Mouse (Mus musculus): ENCODE data around the gene Tiparp. TPM values are rescaled to one million over a fixed set of nuclear protein-coding genes. Genes with fewer than 3 reads are reported as not detected.

Gene Tiparp
- polyA plus RNA-seq, 1 experiment from 2014 or later = 30.6 TPM

DNA sequence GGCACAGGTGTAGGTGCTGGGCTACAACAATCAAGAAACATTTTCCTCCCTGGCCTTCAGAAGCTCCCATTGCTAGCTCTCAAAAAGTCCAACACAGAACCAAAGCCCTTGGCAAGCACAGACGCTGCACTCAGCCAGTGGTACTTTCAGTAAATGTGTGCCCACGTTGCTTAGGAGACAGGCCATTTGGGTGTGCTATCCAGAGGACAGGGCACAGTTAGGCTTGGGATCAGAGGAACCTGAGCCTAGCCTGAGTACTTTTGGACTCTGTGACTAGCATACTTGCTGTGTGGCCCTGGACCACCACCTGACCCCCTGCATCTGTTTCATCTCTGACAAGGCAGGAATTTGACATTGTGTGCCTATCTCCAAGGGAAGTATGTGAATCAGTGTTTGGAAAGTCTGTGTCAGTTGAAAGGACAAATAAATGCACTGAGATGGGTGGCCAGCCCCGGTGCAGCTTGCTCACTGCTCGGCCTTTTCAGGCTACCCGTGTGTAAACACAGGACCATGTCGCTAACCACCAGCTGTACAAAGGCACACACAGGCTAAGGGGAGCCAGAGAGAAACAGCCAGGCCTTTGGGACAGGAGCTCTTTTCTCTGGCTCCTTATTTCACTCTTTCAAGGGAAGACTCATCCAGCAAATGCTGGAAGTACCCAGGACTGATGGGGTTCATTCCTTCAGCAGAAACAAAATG is 35.9 kb downstream of the Tiparp start:
- H3K9me3 ChIP-seq = no peaks in the 10 kb centered on the region
- 0 out of 2 replicates have a peak overlapping the region, but pooled peaks have one; percentile 36 for H3K27ac ChIP-seq
- WGBS = 49% methylated on average over 6 of the region's 6 CpGs
- H3K36me3 ChIP-seq (replicated peaks) = no peaks in the 10 kb centered on the region
- H3K27me3 ChIP-seq = no peaks in the 10 kb centered on the region
- no peak overlapping the region for H3K4me2 ChIP-seq
- H3K4me1 ChIP-seq = no peaks in the 10 kb centered on the region; the same call in none of the 2 replicates
- H3K9ac ChIP-seq = no peak overlapping the region
- ATAC-seq (ENCODE audit: low FRiP score) = no peak
- no peak overlapping the region for H3K4me3 ChIP-seq (replicated peaks)

DNA sequence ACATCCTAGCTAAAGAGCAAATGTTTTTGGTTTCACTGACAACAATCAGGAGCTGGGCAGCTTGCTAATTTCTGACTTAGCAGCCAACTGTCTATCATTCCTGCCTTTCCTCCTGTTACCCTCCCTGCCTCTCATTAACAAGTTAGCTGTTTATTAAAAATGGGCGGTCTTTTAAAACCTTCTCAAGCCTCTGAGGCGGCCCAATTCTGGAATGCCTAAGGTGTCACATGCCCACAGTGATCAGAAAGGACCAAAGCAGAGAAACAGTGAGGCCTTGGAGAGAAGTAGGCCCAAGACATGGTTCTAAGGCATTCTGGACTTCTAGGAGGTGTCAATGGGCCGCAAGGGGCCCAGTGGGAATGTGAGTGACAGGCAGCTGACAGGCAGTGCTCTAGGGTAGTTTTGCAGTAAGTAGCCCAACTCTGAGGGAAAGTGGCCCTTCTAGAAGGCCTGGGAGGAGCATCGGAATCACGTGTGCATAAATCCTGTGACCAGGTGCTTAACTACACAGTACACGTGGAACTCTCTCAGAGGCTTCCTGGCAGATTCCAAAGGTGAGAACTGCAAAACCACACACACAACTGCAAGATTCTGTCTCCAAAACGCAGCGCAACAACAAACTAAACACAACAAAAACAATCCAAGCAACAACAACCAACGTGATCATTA is 37.6 kb downstream of the Tiparp start:
- WGBS = 50% methylated on average over 9 of the region's 9 CpGs
- Histone ChIP-seq H3K4me2 (no peak overlapping the region), H3K9me3 (no peaks in the 10 kb centered on the region), H3K36me3 (replicated peaks) (no peaks in the 10 kb centered on the region), H3K27me3 (no peaks in the 10 kb centered on the region), H3K9ac (no peak overlapping the region), H3K4me1 (no peaks in the 10 kb centered on the region; the same call in none of the 2 replicates), H3K4me3 (replicated peaks) (no peak overlapping the region), H3K27ac (no peak overlapping the region)
- ATAC-seq (ENCODE audit: low FRiP score) = no peak

DNA sequence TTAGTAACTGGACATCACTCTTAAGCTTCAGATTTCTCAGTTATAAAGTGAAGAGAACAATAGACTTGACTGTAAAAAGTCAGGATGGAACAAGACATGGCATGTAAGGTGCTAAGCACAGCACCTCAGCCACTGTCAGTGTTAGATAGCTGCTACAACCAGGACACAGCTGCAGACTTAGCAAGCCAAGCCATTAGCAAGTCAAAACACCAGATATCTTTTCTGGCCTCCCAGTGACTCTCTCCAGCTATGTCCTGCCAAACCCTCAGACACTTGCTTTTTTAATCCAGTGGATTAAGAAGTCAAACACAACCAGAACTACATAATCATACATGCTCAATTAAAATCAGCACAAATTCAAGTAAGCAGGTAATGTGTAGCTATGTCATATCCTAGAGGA is 41.7 kb downstream of the Tiparp start:
- no peaks in the 10 kb centered on the region for H3K9me3 ChIP-seq
- H3K4me3 ChIP-seq (replicated peaks) = no peak overlapping the region
- no peak for ATAC-seq (ENCODE audit: low FRiP score)
- no peaks in the 10 kb centered on the region; the same call in 1 of the 2 replicates for H3K4me1 ChIP-seq
- 0 out of 2 replicates have a peak, but pooled peaks cover 3% of the 10 kb centered on the region for H3K27me3 ChIP-seq
- no peaks in the 10 kb centered on the region for H3K36me3 ChIP-seq (replicated peaks)
- H3K4me2 ChIP-seq = no peak overlapping the region
- H3K27ac ChIP-seq = no peak overlapping the region
- no peak overlapping the region for H3K9ac ChIP-seq

DNA sequence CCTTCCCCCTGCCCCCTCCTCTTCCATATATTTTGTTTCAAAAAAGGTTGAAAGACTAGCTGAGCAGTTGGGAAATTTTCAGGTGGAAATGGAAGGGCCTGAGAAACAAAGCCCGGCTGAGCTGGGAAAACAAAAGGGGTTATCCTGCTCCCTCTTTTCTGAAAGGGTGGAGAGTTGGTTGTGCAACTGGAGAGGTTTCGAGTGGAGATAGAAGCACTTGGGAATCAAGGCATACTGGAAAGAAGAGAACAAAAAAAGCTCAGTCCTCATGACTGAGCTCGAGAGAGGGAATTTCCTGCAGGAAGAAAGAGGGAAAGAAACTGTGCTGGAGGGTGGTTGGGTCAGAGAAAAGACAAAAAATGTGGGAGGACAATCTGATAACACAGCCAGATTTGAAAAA is 45.3 kb downstream of the Tiparp start:
- no peak for ATAC-seq (ENCODE audit: low FRiP score)
- no peak overlapping the region for H3K9ac ChIP-seq
- WGBS = 29% methylated on average over 3 of the region's 3 CpGs

DNA sequence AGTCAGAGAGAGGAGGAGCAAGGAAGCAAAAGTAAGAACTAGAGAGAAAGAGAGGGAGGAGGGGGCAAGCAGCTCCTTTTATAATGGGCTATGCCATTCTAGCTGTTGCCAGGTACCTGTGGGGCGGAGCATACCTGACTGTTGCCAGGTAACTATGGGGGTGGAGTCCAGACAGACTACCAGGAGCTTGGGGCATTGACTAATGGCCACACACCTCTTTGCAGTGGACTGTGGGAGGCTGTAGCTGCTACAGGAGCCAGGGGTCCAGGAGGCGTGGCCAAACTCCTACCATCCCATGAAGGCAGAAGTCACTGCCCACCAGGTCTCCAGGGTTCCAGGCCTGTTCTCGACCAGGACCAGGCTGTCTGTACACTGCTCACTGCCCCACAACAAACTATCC is 49.4 kb downstream of the Tiparp start:
- H3K4me1 ChIP-seq = no peaks in the 10 kb centered on the region
- H3K9me3 ChIP-seq = no peaks in the 10 kb centered on the region
- no peak for ATAC-seq (ENCODE audit: low FRiP score)
- H3K4me3 ChIP-seq (replicated peaks) = no peak overlapping the region
- WGBS = 89% methylated on average over 3 of the region's 3 CpGs
- H3K27ac ChIP-seq = no peak overlapping the region
- no peaks in the 10 kb centered on the region for H3K27me3 ChIP-seq
- H3K4me2 ChIP-seq = no peak overlapping the region
- no peak overlapping the region for H3K9ac ChIP-seq
- no peaks in the 10 kb centered on the region for H3K36me3 ChIP-seq (replicated peaks)

More for the DNA sequence above, 45.3 kb downstream of the Tiparp start:
- no peaks in the 10 kb centered on the region for H3K36me3 ChIP-seq (replicated peaks)
- H3K27me3 ChIP-seq = 0 out of 2 replicates have a peak, but pooled peaks cover 3% of the 10 kb centered on the region
- no peaks in the 10 kb centered on the region for H3K4me1 ChIP-seq
- H3K4me3 ChIP-seq (replicated peaks) = no peak overlapping the region
- H3K9me3 ChIP-seq = no peaks in the 10 kb centered on the region
- H3K4me2 ChIP-seq = no peak overlapping the region
- no peak overlapping the region for H3K27ac ChIP-seq

DNA sequence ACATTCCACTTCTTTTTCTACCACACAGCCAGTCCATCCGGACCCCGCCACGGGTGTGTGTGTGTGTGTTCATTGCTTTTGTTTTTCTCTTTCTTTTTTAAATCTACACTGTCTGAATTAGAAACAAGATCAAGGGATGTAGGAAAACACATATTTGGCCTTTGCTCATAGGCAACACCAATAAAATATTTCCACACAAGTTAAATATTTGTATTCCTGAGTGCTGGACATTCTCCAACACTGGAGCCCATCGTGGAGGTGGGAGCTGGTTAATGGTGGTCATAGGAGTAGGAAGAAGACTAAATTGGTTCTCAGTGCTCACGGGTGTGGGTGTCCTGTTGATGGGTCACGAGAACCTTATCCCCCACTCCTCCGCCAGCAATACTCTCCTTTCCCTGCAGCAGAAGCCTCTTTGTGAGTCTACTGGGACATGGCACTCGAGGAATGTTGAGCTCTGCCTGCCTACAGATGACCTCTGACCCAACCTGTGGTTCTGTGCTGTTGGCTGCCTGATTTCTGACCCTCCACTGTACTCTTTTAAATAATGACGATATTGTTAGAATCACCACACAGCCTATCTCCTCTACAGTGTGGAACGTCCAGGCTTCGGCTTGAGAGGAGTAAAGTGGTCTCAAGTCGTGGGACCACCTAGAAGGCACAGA is 51.2 kb downstream of the Tiparp start:
- Histone ChIP-seq H3K27me3 (no peaks in the 10 kb centered on the region), H3K9me3 (no peaks in the 10 kb centered on the region), H3K36me3 (replicated peaks) (no peaks in the 10 kb centered on the region), H3K27ac (no peak overlapping the region), H3K4me3 (replicated peaks) (no peak overlapping the region), H3K9ac (no peak overlapping the region), H3K4me2 (no peak overlapping the region), H3K4me1 (no peaks in the 10 kb centered on the region)
- ATAC-seq (ENCODE audit: low FRiP score) = no peak
- WGBS = 79% methylated on average over 12 of the region's 12 CpGs

DNA sequence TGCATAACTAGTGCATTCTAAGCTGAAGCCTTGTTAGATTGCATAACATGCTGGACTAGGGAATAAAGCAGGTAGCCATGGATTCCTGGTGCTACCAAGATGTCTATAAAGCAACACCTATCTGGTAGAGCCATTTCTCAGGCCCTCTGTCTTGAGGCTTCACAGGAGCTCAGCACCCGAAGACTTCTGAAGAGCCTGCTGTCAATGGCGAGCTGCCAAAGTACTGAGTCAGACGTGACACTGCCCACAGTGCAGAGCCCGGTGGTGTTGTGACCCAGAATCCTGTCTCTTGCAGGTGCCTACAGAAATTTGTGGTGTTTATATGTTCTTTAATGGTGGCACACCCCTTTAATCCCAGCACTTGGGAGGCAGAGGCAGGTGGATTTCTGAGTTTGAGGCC is 53.4 kb downstream of the Tiparp start:
- Histone ChIP-seq H3K27me3 (peaks cover 12% of the 10 kb centered on the region), H3K4me2 (no peak overlapping the region), H3K9ac (no peak overlapping the region), H3K9me3 (no peaks in the 10 kb centered on the region), H3K4me3 (replicated peaks) (no peak overlapping the region), H3K27ac (no peak overlapping the region), H3K36me3 (replicated peaks) (no peaks in the 10 kb centered on the region), H3K4me1 (peaks cover 9% of the 10 kb centered on the region)
- ATAC-seq (ENCODE audit: low FRiP score) = no peak
- 86% methylated on average over 4 of the region's 4 CpGs for WGBS

DNA sequence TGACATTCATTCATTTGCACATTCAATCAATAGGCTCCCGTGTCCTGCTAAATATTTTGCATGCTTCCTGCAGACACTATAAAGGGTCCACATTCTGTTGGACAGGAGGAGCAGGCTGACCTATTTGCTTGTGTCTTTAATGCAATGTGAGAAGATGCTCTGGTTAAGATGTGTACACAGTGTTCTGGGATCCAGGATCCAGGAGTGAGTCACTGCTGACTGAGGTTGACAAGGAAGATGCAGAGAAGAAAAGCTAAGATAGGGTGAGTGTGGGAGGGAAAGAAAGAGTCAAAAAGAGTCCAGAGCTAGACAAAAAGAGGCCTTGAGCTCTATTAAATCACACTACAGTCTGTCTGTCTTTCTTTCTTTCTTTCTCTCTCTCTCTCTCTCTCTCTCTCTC is 56.1 kb downstream of the Tiparp start:
- whole genome bisulfite sequencing = 79% methylated on average over 1 of the region's 1 CpGs
- Histone ChIP-seq H3K9ac (no peak overlapping the region), H3K4me3 (replicated peaks) (no peak overlapping the region), H3K27ac (no peak overlapping the region), H3K9me3 (no peaks in the 10 kb centered on the region), H3K4me1 (peaks cover 18% of the 10 kb centered on the region), H3K36me3 (replicated peaks) (no peaks in the 10 kb centered on the region), H3K4me2 (no peak overlapping the region), H3K27me3 (peaks cover 17% of the 10 kb centered on the region)
- ATAC-seq (ENCODE audit: low FRiP score) = no peak

DNA sequence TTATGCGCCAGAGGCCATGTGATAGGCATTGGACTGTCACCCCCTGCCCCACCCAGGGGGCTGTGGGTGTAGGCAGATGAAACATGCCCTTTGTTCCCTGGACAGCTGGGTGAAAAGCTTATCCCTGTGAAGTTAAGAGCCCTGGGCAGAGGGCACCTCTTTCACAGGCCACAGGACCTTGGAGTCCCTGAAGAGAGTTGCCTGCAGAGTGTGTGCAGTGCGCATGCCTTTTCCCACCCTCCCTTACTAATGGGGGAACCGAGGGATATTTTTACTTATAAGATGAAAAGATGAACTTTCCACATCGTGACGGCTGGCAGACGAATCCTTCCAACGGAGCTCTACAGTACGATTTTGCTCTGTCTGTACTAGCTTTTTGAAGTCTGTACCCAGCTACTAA is 57.1 kb downstream of the Tiparp start:
- peaks cover 18% of the 10 kb centered on the region for H3K4me1 ChIP-seq
- ATAC-seq (ENCODE audit: low FRiP score) = no peak
- H3K27me3 ChIP-seq = peaks cover 17% of the 10 kb centered on the region
- WGBS = 77% methylated on average over 8 of the region's 8 CpGs
- no peak overlapping the region for H3K27ac ChIP-seq
- H3K36me3 ChIP-seq (replicated peaks) = no peaks in the 10 kb centered on the region
- H3K9ac ChIP-seq = no peak overlapping the region
- H3K4me3 ChIP-seq (replicated peaks) = no peak overlapping the region
- no peak overlapping the region for H3K4me2 ChIP-seq
- no peaks in the 10 kb centered on the region for H3K9me3 ChIP-seq

DNA sequence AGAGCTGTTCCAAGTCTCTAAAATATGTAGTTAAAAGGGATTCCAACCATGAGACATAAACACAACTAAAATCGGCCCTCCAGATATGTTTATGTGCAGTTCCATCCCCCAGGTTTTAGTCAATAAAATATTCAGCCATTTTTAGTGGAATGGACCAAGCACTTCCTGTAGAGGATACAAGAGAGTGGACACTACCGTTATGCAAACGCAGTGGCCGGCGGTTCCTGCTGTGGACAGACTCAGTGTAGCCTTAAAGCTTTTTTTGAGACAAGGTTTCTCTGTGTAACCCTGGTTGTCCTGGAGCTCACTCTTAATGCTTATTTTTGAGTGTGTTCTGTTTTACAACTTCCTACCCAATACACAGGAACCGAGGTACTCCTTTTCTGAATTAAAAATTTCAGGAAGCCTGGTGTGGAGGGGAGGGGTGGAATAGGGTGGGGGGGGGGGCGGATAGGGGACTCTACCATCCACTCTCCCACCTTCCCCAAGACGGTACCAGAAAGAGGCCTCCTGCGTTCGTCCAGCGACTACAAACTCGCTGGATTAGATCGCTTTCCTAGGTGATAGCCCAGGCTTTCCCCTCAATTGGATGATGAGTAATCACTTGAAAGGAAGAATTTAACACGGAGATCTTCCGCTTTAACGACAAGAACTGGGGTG is 57.7 kb downstream of the Tiparp start:
- WGBS = 28% methylated on average over 16 of the region's 16 CpGs
- Histone ChIP-seq H3K4me2 (peak overlapping the region; percentile 56), H3K36me3 (replicated peaks) (no peaks in the 10 kb centered on the region), H3K27me3 (peaks cover 17% of the 10 kb centered on the region), H3K9ac (no peak overlapping the region), H3K4me3 (replicated peaks) (peak overlapping the region; percentile 28), H3K4me1 (peaks cover 18% of the 10 kb centered on the region), H3K27ac (no peak overlapping the region), H3K9me3 (no peaks in the 10 kb centered on the region)
- ATAC-seq (ENCODE audit: low FRiP score) = peak; percentile 15; the same call in 1 of the 2 replicates

DNA sequence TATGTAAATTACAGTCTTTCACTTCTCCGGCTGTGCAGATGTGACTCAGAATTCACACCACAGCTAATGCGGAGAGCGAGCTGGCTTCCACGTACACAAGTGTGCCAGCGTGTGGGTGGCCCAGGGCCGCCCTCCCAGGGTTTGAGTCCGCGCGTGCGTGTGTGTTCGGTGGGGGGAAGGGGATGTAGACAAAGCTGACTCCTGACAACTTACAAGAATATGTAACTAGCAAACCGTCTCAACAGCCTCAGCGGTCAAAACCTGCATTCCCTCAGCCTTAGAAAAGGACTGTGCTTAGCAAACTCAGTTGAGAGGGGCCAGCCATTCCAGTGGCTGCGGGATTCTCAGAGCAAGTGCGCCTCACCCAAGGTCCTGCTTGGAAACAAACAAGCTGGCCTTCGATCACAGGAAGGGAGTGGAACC is 58.3 kb downstream of the Tiparp start:
- peak; percentile 81 for ATAC-seq (ENCODE audit: low FRiP score)
- H3K4me2 ChIP-seq = peak overlapping the region; percentile 56
- under 1% methylated on average over 16 of the region's 16 CpGs for WGBS
- H3K36me3 ChIP-seq (replicated peaks) = no peaks in the 10 kb centered on the region
- H3K4me3 ChIP-seq (replicated peaks) = peak overlapping the region; percentile 28
- no peak overlapping the region for H3K9ac ChIP-seq
- peaks cover 18% of the 10 kb centered on the region for H3K4me1 ChIP-seq
- no peak overlapping the region for H3K27ac ChIP-seq
- no peaks in the 10 kb centered on the region for H3K9me3 ChIP-seq
- H3K27me3 ChIP-seq = peaks cover 17% of the 10 kb centered on the region

DNA sequence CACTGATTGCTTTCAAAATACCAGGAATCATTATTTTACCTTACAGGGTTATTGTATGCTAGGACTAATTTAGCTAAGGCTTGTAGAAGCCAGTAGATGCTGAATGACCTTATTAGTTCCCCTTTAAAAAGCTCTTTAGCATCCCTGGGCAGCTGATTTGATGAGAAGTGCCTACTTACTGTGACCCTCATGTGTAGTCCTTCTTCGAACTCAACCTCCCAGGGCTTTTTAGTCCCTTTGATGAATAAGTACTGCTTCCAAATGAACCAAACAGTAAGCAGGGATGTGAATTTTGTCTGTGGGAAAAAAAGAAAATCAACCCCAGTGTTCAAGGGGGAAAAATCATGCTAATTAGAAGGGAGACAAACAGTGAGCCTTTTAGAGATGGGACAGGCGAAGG is 58.8 kb downstream of the Tiparp start:
- peaks cover 18% of the 10 kb centered on the region for H3K4me1 ChIP-seq
- peak overlapping the region; percentile 56 for H3K4me2 ChIP-seq
- no peaks in the 10 kb centered on the region for H3K9me3 ChIP-seq
- peaks cover 17% of the 10 kb centered on the region for H3K27me3 ChIP-seq
- 25% methylated on average over 2 of the region's 2 CpGs for WGBS
- no peak overlapping the region for H3K27ac ChIP-seq
- no peaks in the 10 kb centered on the region for H3K36me3 ChIP-seq (replicated peaks)
- H3K4me3 ChIP-seq (replicated peaks) = no peak overlapping the region
- H3K9ac ChIP-seq = no peak overlapping the region
- no peak for ATAC-seq (ENCODE audit: low FRiP score)
